Mouse (Mus musculus) kidney, adult 8-10 months (tissue): ENCODE measurements at regions not wholly inside any gene's neighbourhood (a gene's known extent, or its start where the extent isn't known, plus 50 kb on each side); places are given as distances from the start of the nearest gene placed in this dataset.
"Not testable (repeated sequence)": the region's sequence is repeated elsewhere in the genome, so short reads cannot be mapped to it uniquely, and the experiment has no call there.

Experiments used
- DNase-seq, 2 experiments: peaks; one replicate each; pipeline ENCODE4 v3.0.0; 2022

GRCm38 (mm10) chr8:103694331-103694891 lies 407.0 kb upstream of the Cdh5 start:
- no peak for DNase-seq

GRCm38 (mm10) chr8:103699016-103699520 lies 402.4 kb upstream of the Cdh5 start:
- no peak for DNase-seq

- DNase-seq, result no peak
Observed at GRCm38 (mm10) chr8:103702236-103702635, 399.2 kb upstream of the Cdh5 start.

GRCm38 (mm10) chr8:103706084-103706483 lies 395.3 kb upstream of the Cdh5 start:
- DNase-seq, result no peak

GRCm38 (mm10) chr8:103710871-103711270 lies 390.6 kb upstream of the Cdh5 start:
- not testable (repeated sequence) for DNase-seq

- no peak for DNase-seq
Observed at GRCm38 (mm10) chr8:103717723-103718122, 383.7 kb upstream of the Cdh5 start.

- no peak for DNase-seq
Observed at GRCm38 (mm10) chr8:103733466-103733865, 368.0 kb upstream of the Cdh5 start.

- peak in 1 of 2 experiments; percentile 6 for DNase-seq
Observed at GRCm38 (mm10) chr8:103738330-103738729, 363.1 kb upstream of the Cdh5 start.

- DNase-seq, result no peak
Observed at GRCm38 (mm10) chr8:103741395-103741794, 360.0 kb upstream of the Cdh5 start.

GRCm38 (mm10) chr8:103748734-103749133 lies 352.7 kb upstream of the Cdh5 start:
- no peak for DNase-seq

- no peak for DNase-seq
Observed at GRCm38 (mm10) chr8:103750278-103751097, 350.9 kb upstream of the Cdh5 start.

- no peak for DNase-seq
Observed at GRCm38 (mm10) chr8:103751161-103751560, 350.3 kb upstream of the Cdh5 start.

- no peak for DNase-seq
Observed at GRCm38 (mm10) chr8:103763821-103764220, 337.6 kb upstream of the Cdh5 start.

- DNase-seq, result no peak
Observed at GRCm38 (mm10) chr8:103779658-103780057, 321.8 kb upstream of the Cdh5 start.

GRCm38 (mm10) chr8:103788308-103788707 lies 313.1 kb upstream of the Cdh5 start:
- no peak for DNase-seq

GRCm38 (mm10) chr8:103793331-103793730 lies 308.1 kb upstream of the Cdh5 start:
- no peak for DNase-seq

- DNase-seq, result not testable (repeated sequence)
Observed at GRCm38 (mm10) chr8:103798630-103799029, 302.8 kb upstream of the Cdh5 start.

GRCm38 (mm10) chr8:103808171-103808570 lies 293.3 kb upstream of the Cdh5 start:
- peak; percentile 13 to 27 for DNase-seq

GRCm38 (mm10) chr8:103808580-103808979 lies 292.8 kb upstream of the Cdh5 start:
- peak; percentile 33 to 67 for DNase-seq

- no peak for DNase-seq
Observed at GRCm38 (mm10) chr8:103809140-103809539, 292.3 kb upstream of the Cdh5 start.

GRCm38 (mm10) chr8:103813954-103814591 lies 287.4 kb upstream of the Cdh5 start:
- DNase-seq, result peak; percentile 11 to 13

GRCm38 (mm10) chr8:103816101-103816894 lies 285.1 kb upstream of the Cdh5 start:
- DNase-seq, result no peak

- no peak for DNase-seq
Observed at GRCm38 (mm10) chr8:103823541-103823940, 277.9 kb upstream of the Cdh5 start.
